Mouse (Mus musculus) embryonic facial prominence, embryonic 14.5 days (tissue): ENCODE data around the gene Tmem107. TPM values are rescaled to one million over a fixed set of nuclear protein-coding genes. Genes with fewer than 3 reads are reported as not detected.

ENCODE experiments used
- ATAC-seq: fragments of 200-750 bp; cut with Nextera tagmentation; 2 replicates; pipeline ENCODE4 v1.8.0; 2017; ENCODE audit warnings: low read depth, moderate number of reproducible peaks, moderate TSS enrichment
- DNase-seq: peaks from one replicate; pipeline ENCODE4 v3.0.0-alpha.2; 2015; ENCODE audit warnings: low spot score
- H3K27ac ChIP-seq: fragments of 300-500 bp; sonication (generic); replicated peaks from 2 replicates; pipeline ENCODE4 v1.5.1; 2014; ENCODE audit warnings: low read depth, mild to moderate bottlenecking, low read length, moderate library complexity
- H3K27me3 ChIP-seq: fragments of 300-500 bp; sonication (generic); replicated peaks from 2 replicates; pipeline ENCODE4 v1.6.1; 2014; ENCODE audit warnings: low read length; ENCODE audit not compliant: control insufficient read depth, insufficient read depth
- H3K36me3 ChIP-seq: fragments of 300-500 bp; sonication (generic); 2 replicates; pipeline ENCODE4 v1.6.1; 2014; ENCODE audit warnings: low read length, mixed read lengths; ENCODE audit not compliant: control insufficient read depth, insufficient read depth
- H3K4me1 ChIP-seq: fragments of 300-500 bp; sonication (generic); 2 replicates; pipeline ENCODE4 v1.6.1; 2014; ENCODE audit warnings: antibody characterized with exemption, low read length; ENCODE audit not compliant: control insufficient read depth, insufficient read depth
- H3K4me2 ChIP-seq: fragments of 300-500 bp; sonication (generic); 2 replicates; pipeline ENCODE4 v1.6.1; 2014; ENCODE audit warnings: low read depth, mild to moderate bottlenecking, low read length, moderate library complexity, mixed read lengths
- H3K4me3 ChIP-seq: fragments of 300-500 bp; sonication (generic); 2 replicates; pipeline ENCODE4 v1.5.1; 2014; ENCODE audit warnings: low read depth, mild to moderate bottlenecking, low read length
- H3K9ac ChIP-seq: fragments of 300-500 bp; sonication (generic); 2 replicates; pipeline ENCODE4 v1.6.1; 2014; ENCODE audit warnings: low read depth, mild to moderate bottlenecking, low read length, moderate library complexity, mixed read lengths
- H3K9me3 ChIP-seq: fragments of 300-500 bp; sonication (generic); 2 replicates; pipeline ENCODE4 v1.6.1; 2016; ENCODE audit warnings: low read length; ENCODE audit not compliant: control insufficient read depth
- WGBS: fragments of 180-500 bp; shearing (Covaris S2); extraction: QIAGEN DNeasy Blood & Tissue Kit; methylation state at CpG from one replicate; pipeline ENCODE4 v1.1.7; 2014; 5-methylcytosine and 5-hydroxymethylcytosine counted together
- polyA plus RNA-seq: library from polyadenylated mRNA; unstranded; fragments of >200 nt; fragmentation: Nextera tagmentation; extraction: Ambion mirVana; gene quantifications from 2 replicates; pipeline ENCODE4 v1.2.1, GENCODE M21; 2014

The Tmem107 gene
- polyA plus RNA-seq, 1 experiment from 2014 or later, result 87.8 TPM

DNA sequence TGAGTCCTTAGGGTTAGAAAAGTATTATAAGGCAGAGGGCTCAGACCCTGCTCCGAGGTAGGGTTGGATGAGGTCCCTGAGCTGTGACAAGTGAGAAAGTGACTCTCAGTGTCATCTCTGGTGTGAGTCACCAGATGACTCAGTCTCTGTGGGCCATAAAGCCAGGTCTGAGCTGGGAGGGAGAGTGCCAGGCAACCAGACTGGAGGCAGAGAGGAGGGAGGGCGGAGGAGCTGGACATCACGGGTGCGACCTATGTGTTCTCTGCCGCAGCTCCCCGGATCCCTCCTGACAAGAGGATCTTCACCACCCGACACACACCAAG, 31.8 kb downstream of the Tmem107 start:
- H3K4me2 ChIP-seq, result no peak overlapping the region
- no peak overlapping the region for H3K9ac ChIP-seq
- peaks cover 16% of the 10 kb centered on the region for H3K4me1 ChIP-seq
- H3K27ac ChIP-seq, result no peak overlapping the region
- no peaks in the 10 kb centered on the region for H3K27me3 ChIP-seq
- H3K36me3 ChIP-seq, result peaks cover 70% of the 10 kb centered on the region
- WGBS, result 94% methylated on average over 7 of the region's 7 CpGs
- H3K4me3 ChIP-seq, result no peak overlapping the region
- no peak for DNase-seq
- H3K9me3 ChIP-seq, result no peaks in the 10 kb centered on the region
- no peak for ATAC-seq

- DNase-seq, result no peak
Measured at GRCm38 (mm10) chr11:69103121-69103520, 32.5 kb downstream of the Tmem107 start.

GRCm38 (mm10) chr11:69103531-69104435, 33.2 kb downstream of the Tmem107 start:
- Histone ChIP-seq H3K4me3 (no peak overlapping the region), H3K4me2 (no peak overlapping the region), H3K4me1 (peaks cover 4% of the 10 kb centered on the region), H3K27ac (no peak overlapping the region), H3K9ac (no peak overlapping the region), H3K27me3 (no peaks in the 10 kb centered on the region), H3K36me3 (peaks cover 84% of the 10 kb centered on the region), H3K9me3 (no peaks in the 10 kb centered on the region)
- no peak for ATAC-seq
- DNase-seq, result no peak
- WGBS, result 90% methylated on average over 15 of the region's 15 CpGs

More at GRCm38 (mm10) chr11:69103121-69103520, 32.5 kb downstream of the Tmem107 start:
- peaks cover 77% of the 10 kb centered on the region for H3K36me3 ChIP-seq
- H3K9me3 ChIP-seq, result no peaks in the 10 kb centered on the region
- no peak overlapping the region for H3K4me3 ChIP-seq
- H3K4me2 ChIP-seq, result no peak overlapping the region
- H3K4me1 ChIP-seq, result peaks cover 9% of the 10 kb centered on the region
- ATAC-seq, result no peak
- no peaks in the 10 kb centered on the region for H3K27me3 ChIP-seq
- 95% methylated on average over 14 of the region's 14 CpGs for WGBS
- no peak overlapping the region for H3K9ac ChIP-seq
- no peak overlapping the region for H3K27ac ChIP-seq

- no peak overlapping the region for H3K27ac ChIP-seq
- no peak overlapping the region for H3K9ac ChIP-seq
- ATAC-seq (no peak), DNase-seq (no peak)
- H3K27me3 ChIP-seq, result no peaks in the 10 kb centered on the region
- WGBS, result 91% methylated on average over 14 of the region's 14 CpGs
- no peak overlapping the region for H3K4me2 ChIP-seq
- peaks cover 4% of the 10 kb centered on the region for H3K4me1 ChIP-seq
- no peak overlapping the region for H3K4me3 ChIP-seq
- no peaks in the 10 kb centered on the region for H3K9me3 ChIP-seq
- H3K36me3 ChIP-seq, result peaks cover 91% of the 10 kb centered on the region
Measured at GRCm38 (mm10) chr11:69104487-69104886, 33.9 kb downstream of the Tmem107 start.

DNA sequence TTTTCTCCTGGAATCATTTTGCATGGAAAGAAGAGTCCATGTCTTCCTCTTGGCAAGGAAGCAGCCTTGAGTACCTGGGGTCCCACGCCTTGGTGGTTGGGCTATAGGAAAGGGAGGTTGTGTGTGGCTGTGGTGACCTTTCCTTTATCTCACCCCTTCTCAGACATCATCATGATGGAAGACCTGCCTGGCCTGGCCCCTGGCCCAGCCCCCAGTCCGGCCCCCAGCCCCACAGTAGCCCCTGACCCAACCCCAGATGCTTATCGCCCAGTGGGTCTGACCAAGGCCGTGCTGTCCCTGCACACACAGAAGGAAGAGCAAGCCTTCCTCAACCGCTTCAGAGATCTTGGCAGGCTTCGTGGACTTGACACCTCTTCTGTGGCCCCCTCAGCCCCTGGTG, 34.6 kb downstream of the Tmem107 start:
- Histone ChIP-seq H3K4me3 (no peak overlapping the region), H3K4me1 (peaks cover 6% of the 10 kb centered on the region), H3K27ac (no peak overlapping the region), H3K9me3 (no peaks in the 10 kb centered on the region), H3K9ac (no peak overlapping the region), H3K27me3 (no peaks in the 10 kb centered on the region), H3K36me3 (peaks cover 93% of the 10 kb centered on the region), H3K4me2 (no peak overlapping the region)
- DNase-seq, result no peak
- ATAC-seq, result no peak
- WGBS, result 82% methylated on average over 6 of the region's 6 CpGs

- no peak overlapping the region for H3K27ac ChIP-seq
- H3K4me2 ChIP-seq, result no peak overlapping the region
- no peaks in the 10 kb centered on the region for H3K9me3 ChIP-seq
- H3K4me3 ChIP-seq, result no peak overlapping the region
- DNase-seq, result no peak
- H3K4me1 ChIP-seq, result peaks cover 3% of the 10 kb centered on the region; the same call in 1 of the 2 replicates
- peaks cover 90% of the 10 kb centered on the region for H3K36me3 ChIP-seq
- no peak for ATAC-seq
- no peaks in the 10 kb centered on the region for H3K27me3 ChIP-seq
- WGBS, result 91% methylated on average over 2 of the region's 2 CpGs
- H3K9ac ChIP-seq, result no peak overlapping the region
Measured at GRCm38 (mm10) chr11:69105796-69106195, 35.2 kb downstream of the Tmem107 start.

DNA sequence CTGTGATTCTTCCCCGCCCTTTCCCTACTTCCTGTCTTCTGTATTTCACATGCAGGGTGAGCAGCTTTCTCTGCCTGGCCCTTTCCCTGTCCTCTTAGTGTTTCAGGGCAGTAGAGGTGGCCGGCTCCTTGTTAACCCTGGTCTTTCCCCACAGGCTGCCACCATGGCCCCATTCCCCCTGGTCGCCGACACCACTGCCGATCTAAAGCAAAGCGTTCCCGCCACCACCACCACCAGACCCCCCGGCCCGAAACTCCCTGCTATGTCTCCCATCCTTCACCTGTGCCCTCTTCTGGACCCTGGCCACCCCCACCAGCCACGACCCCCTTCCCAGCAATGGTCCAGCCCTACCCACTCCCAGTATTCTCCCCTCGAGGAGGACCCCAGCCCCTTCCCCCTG, 35.7 kb downstream of the Tmem107 start:
- Histone ChIP-seq H3K9me3 (no peaks in the 10 kb centered on the region), H3K9ac (no peak overlapping the region), H3K27me3 (no peaks in the 10 kb centered on the region), H3K4me1 (peaks cover 3% of the 10 kb centered on the region; the same call in 1 of the 2 replicates), H3K36me3 (peaks cover 85% of the 10 kb centered on the region), H3K27ac (no peak overlapping the region), H3K4me2 (no peak overlapping the region), H3K4me3 (no peak overlapping the region)
- no peak for DNase-seq
- WGBS, result 88% methylated on average over 11 of the region's 11 CpGs
- ATAC-seq, result no peak

- no peak for DNase-seq
- no peak for ATAC-seq
- no peaks in the 10 kb centered on the region for H3K27me3 ChIP-seq
- H3K4me2 ChIP-seq, result no peak overlapping the region
- no peak overlapping the region for H3K9ac ChIP-seq
- peaks cover 79% of the 10 kb centered on the region for H3K36me3 ChIP-seq
- H3K9me3 ChIP-seq, result no peaks in the 10 kb centered on the region
- H3K27ac ChIP-seq, result no peak overlapping the region
- H3K4me1 ChIP-seq, result peaks cover 3% of the 10 kb centered on the region; the same call in 1 of the 2 replicates
- H3K4me3 ChIP-seq, result no peak overlapping the region
- WGBS, result 84% methylated on average over 11 of the region's 11 CpGs
Measured at GRCm38 (mm10) chr11:69106842-69107241, 36.2 kb downstream of the Tmem107 start.

GRCm38 (mm10) chr11:69107676-69108075, 37.1 kb downstream of the Tmem107 start:
- no peaks in the 10 kb centered on the region for H3K27me3 ChIP-seq
- DNase-seq (no peak), ATAC-seq (no peak)
- H3K4me3 ChIP-seq, result no peak overlapping the region
- WGBS, result 95% methylated on average over 11 of the region's 11 CpGs
- H3K4me2 ChIP-seq, result no peak overlapping the region
- no peak overlapping the region for H3K9ac ChIP-seq
- no peak overlapping the region for H3K27ac ChIP-seq
- no peaks in the 10 kb centered on the region for H3K9me3 ChIP-seq
- H3K36me3 ChIP-seq, result peaks cover 71% of the 10 kb centered on the region
- H3K4me1 ChIP-seq, result peaks cover 10% of the 10 kb centered on the region; the same call in 1 of the 2 replicates
